Mouse (Mus musculus): Measurements from ENCODE around the gene Gja3. TPM values are rescaled to one million over a fixed set of nuclear protein-coding genes. Genes with fewer than 3 reads are reported as not detected.

Gja3 gene
- 0.18 and 0.64 TPM in 2 replicates for polyA plus RNA-seq (2016; fragmentation: Nextera tagmentation; extraction: Ambion mirVana)

DNA sequence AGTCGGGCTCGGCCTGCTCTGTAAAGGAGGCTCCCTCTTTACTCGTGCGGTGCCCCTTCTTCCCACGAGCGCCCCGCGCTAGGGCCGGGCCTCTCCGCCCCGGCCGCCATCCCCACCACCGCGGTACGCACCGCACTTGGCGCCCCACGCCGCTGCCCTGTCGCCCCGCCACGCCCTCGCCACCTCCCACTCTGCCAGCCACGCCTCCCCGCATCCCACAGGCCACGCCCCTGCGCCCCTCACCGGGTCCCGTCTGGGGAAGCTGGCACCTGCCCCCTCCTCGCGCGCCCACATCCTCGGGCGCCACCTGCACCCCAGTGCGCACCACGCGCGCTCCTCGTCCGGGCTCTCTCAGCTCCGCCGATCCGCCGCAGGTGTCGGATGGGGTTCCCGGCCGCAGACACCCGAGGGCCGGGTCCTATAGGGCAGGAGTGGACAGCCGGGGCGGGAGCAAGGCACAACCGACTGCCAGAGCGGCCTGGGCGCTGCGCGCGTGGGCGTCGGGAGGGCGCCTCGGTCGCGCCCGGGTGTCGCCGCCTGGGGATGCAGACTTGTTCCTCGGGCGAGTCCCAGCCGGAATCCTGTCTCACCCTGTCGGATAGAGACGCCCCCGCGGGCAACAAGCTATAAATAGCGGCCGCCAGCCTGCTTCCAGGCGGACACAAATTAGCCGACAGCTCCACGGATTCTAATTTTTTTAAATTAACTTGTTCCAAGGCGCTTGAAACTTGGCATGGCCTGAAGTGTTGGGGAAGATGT, at the start of gene Gja3:
Gja3 (minus strand) TSS at position 538 of the 759 bp plus-strand sequence.
- ATAC-seq (ENCODE audit: low FRiP score, low read depth) = no peak
- H3K36me3 ChIP-seq = no peaks in the 10 kb centered on the region
- 1% methylated on average over 67 of the region's 79 CpGs for WGBS

GRCm38 (mm10) chr14:57107091-57107490, 49.2 kb upstream of the Gja3 start:
- no peak for ATAC-seq (ENCODE audit: low FRiP score, low read depth)
- Histone ChIP-seq H3K9me3 (no peaks in the 10 kb centered on the region), H3K27me3 (peaks cover 64% of the 10 kb centered on the region), H3K4me2 (replicated peaks) (no peak overlapping the region), H3K4me1 (peaks cover 16% of the 10 kb centered on the region), H3K9ac (replicated peaks) (no peak overlapping the region), H3K27ac (replicated peaks) (no peak overlapping the region), H3K4me3 (no peak overlapping the region), H3K36me3 (no peaks in the 10 kb centered on the region)
- 77% methylated on average over 8 of the region's 8 CpGs for WGBS

More for the DNA sequence above, at the start of gene Gja3:
- peak within 1 kb of the TSS; percentile 45 for H3K9ac ChIP-seq (replicated peaks)
- peak within 1 kb of the TSS; percentile 54 for H3K4me3 ChIP-seq
- H3K4me1 ChIP-seq = peaks cover 12% of the 10 kb centered on the region
- no peak within 1 kb of the TSS for H3K27ac ChIP-seq (replicated peaks)
- H3K4me2 ChIP-seq (replicated peaks) = peak within 1 kb of the TSS; percentile 91
- peaks cover 41% of the 10 kb centered on the region for H3K27me3 ChIP-seq
- H3K9me3 ChIP-seq = no peaks in the 10 kb centered on the region

GRCm38 (mm10) chr14:57105721-57106120, 47.8 kb upstream of the Gja3 start:
- no peak overlapping the region for H3K9ac ChIP-seq (replicated peaks)
- WGBS = 43% methylated on average over 11 of the region's 11 CpGs
- no peak overlapping the region for H3K4me2 ChIP-seq (replicated peaks)
- peaks cover 16% of the 10 kb centered on the region for H3K4me1 ChIP-seq
- H3K27me3 ChIP-seq = peaks cover 72% of the 10 kb centered on the region
- H3K9me3 ChIP-seq = no peaks in the 10 kb centered on the region
- ATAC-seq (ENCODE audit: low FRiP score, low read depth) = no peak
- H3K4me3 ChIP-seq = no peak overlapping the region
- no peaks in the 10 kb centered on the region for H3K36me3 ChIP-seq
- H3K27ac ChIP-seq (replicated peaks) = no peak overlapping the region

- peaks cover 72% of the 10 kb centered on the region for H3K27me3 ChIP-seq
- peak overlapping the region; percentile 100 for H3K4me2 ChIP-seq (replicated peaks)
- H3K4me3 ChIP-seq = no peak overlapping the region
- no peak overlapping the region for H3K9ac ChIP-seq (replicated peaks)
- H3K9me3 ChIP-seq = no peaks in the 10 kb centered on the region
- peaks cover 16% of the 10 kb centered on the region for H3K4me1 ChIP-seq
- no peak overlapping the region for H3K27ac ChIP-seq (replicated peaks)
- no peaks in the 10 kb centered on the region for H3K36me3 ChIP-seq
- WGBS = 9% methylated on average over 14 of the region's 14 CpGs
- no peak for ATAC-seq (ENCODE audit: low FRiP score, low read depth)
Measured at GRCm38 (mm10) chr14:57105111-57105510, 47.2 kb upstream of the Gja3 start.

- Histone ChIP-seq H3K27me3 (peaks cover 72% of the 10 kb centered on the region), H3K4me3 (peak within 1 kb of the TSS; percentile 62), H3K4me1 (peaks cover 16% of the 10 kb centered on the region), H3K4me2 (replicated peaks) (peak within 1 kb of the TSS; percentile 100), H3K27ac (replicated peaks) (no peak within 1 kb of the TSS), H3K36me3 (no peaks in the 10 kb centered on the region), H3K9me3 (no peaks in the 10 kb centered on the region), H3K9ac (replicated peaks) (peak within 1 kb of the TSS; percentile 44)
- peak; percentile 65 for ATAC-seq (ENCODE audit: low FRiP score, low read depth)
- WGBS = under 1% methylated on average over 101 of the region's 101 CpGs
Measured at GRCm38 (mm10) chr14:57104106-57105023, 46.5 kb upstream of the Gja3 start, which contains the start of gene Gjb2. Gene Gjb2, minus strand, starts transcription at chr14:57104702.

DNA sequence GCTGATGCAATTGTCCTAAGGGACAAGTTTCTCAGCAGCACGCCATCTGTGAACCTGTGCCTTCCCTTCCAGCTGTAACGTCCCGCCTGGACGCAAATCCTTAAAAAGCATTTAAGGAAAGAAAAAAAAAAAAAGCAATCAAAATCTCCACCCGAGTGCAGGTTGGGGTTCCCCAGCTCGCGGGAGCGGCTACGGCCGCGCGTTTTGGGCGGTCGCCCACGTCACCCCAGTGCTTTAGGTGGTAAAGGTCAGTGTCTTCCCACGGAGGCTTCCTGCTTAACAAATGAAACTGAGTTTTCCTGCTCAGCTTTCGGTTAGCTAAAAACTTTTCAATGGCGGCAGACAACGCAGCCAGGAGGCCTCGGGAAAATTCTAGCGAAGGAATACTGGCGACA, 45.8 kb upstream of the Gja3 start:
- peaks cover 16% of the 10 kb centered on the region for H3K4me1 ChIP-seq
- peak overlapping the region; percentile 44 for H3K9ac ChIP-seq (replicated peaks)
- peak overlapping the region; percentile 62 for H3K4me3 ChIP-seq
- H3K36me3 ChIP-seq = no peaks in the 10 kb centered on the region
- H3K4me2 ChIP-seq (replicated peaks) = peak overlapping the region; percentile 100
- no peaks in the 10 kb centered on the region for H3K9me3 ChIP-seq
- no peak overlapping the region for H3K27ac ChIP-seq (replicated peaks)
- peaks cover 72% of the 10 kb centered on the region for H3K27me3 ChIP-seq
- no peak for ATAC-seq (ENCODE audit: low FRiP score, low read depth)
- under 1% methylated on average over 22 of the region's 22 CpGs for WGBS

- H3K27ac ChIP-seq (replicated peaks) = no peak overlapping the region
- no peaks in the 10 kb centered on the region for H3K36me3 ChIP-seq
- H3K4me2 ChIP-seq (replicated peaks) = no peak overlapping the region
- ATAC-seq (ENCODE audit: low FRiP score, low read depth) = no peak
- H3K9me3 ChIP-seq = no peaks in the 10 kb centered on the region
- H3K4me3 ChIP-seq = no peak overlapping the region
- peaks cover 68% of the 10 kb centered on the region for H3K27me3 ChIP-seq
- 62% methylated on average over 6 of the region's 6 CpGs for WGBS
- H3K9ac ChIP-seq (replicated peaks) = no peak overlapping the region
- H3K4me1 ChIP-seq = peaks cover 16% of the 10 kb centered on the region
Measured at GRCm38 (mm10) chr14:57103121-57103520, 45.2 kb upstream of the Gja3 start.

- H3K27me3 ChIP-seq = peaks cover 53% of the 10 kb centered on the region
- H3K27ac ChIP-seq (replicated peaks) = no peak overlapping the region
- no peak overlapping the region for H3K4me2 ChIP-seq (replicated peaks)
- no peak overlapping the region for H3K9ac ChIP-seq (replicated peaks)
- H3K4me3 ChIP-seq = no peak overlapping the region
- no peaks in the 10 kb centered on the region for H3K9me3 ChIP-seq
- ATAC-seq (ENCODE audit: low FRiP score, low read depth) = no peak
- no peaks in the 10 kb centered on the region for H3K36me3 ChIP-seq
- 86% methylated on average over 7 of the region's 7 CpGs for WGBS
- H3K4me1 ChIP-seq = peaks cover 16% of the 10 kb centered on the region
Measured at GRCm38 (mm10) chr14:57101623-57102022, 43.7 kb upstream of the Gja3 start.

DNA sequence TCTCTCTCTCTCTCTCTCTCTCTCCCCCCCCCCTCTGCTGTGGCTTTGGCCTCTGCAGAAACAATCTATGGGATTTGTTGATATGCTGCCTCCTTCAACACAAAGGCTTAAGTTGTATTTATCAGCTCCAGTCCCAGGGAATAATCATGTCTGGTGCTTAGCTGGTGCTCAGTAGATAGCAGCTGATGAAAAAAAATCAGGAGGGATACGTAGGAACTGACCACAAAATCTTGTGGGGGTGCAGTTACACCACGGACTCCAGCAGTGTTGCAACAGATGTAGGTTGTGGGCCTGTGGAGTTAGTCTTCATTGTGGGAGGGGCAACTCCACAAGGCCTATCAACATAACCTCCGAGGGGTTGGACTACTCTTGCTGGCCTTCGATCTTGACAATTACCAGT, 38.0 kb upstream of the Gja3 start:
- no peak overlapping the region for H3K4me3 ChIP-seq
- no peaks in the 10 kb centered on the region for H3K27me3 ChIP-seq
- H3K4me1 ChIP-seq = no peaks in the 10 kb centered on the region
- no peak overlapping the region for H3K4me2 ChIP-seq (replicated peaks)
- no peaks in the 10 kb centered on the region for H3K9me3 ChIP-seq
- H3K36me3 ChIP-seq = no peaks in the 10 kb centered on the region
- no peak overlapping the region for H3K9ac ChIP-seq (replicated peaks)
- no peak for ATAC-seq (ENCODE audit: low FRiP score, low read depth)
- no peak overlapping the region for H3K27ac ChIP-seq (replicated peaks)
- 86% methylated on average over 4 of the region's 4 CpGs for WGBS

DNA sequence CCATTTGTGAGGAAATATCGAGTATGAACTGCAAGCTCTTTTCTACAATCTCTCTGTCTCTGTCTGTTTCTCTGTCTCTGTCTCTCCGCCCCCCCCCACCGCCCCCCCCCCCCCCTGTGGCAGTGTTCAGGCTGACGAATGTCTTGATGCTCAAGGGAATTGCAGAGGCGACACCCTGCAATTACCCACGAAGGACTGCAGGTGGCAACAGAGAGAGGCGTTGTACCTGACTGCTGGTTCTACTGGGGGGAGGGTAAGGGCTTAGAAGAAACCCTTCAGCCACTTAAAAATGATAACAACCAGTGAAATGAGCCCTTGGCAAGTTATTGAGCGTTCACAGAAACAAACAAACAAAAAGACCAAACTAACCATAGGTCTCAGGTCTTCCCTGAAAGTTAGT, 35.1 kb upstream of the Gja3 start:
- no peak for ATAC-seq (ENCODE audit: low FRiP score, low read depth)
- no peaks in the 10 kb centered on the region for H3K36me3 ChIP-seq
- H3K4me1 ChIP-seq = no peaks in the 10 kb centered on the region
- H3K4me3 ChIP-seq = no peak overlapping the region
- H3K9me3 ChIP-seq = no peaks in the 10 kb centered on the region
- no peaks in the 10 kb centered on the region for H3K27me3 ChIP-seq
- no peak overlapping the region for H3K4me2 ChIP-seq (replicated peaks)
- no peak overlapping the region for H3K27ac ChIP-seq (replicated peaks)
- 12% methylated on average over 7 of the region's 8 CpGs for WGBS
- no peak overlapping the region for H3K9ac ChIP-seq (replicated peaks)

DNA sequence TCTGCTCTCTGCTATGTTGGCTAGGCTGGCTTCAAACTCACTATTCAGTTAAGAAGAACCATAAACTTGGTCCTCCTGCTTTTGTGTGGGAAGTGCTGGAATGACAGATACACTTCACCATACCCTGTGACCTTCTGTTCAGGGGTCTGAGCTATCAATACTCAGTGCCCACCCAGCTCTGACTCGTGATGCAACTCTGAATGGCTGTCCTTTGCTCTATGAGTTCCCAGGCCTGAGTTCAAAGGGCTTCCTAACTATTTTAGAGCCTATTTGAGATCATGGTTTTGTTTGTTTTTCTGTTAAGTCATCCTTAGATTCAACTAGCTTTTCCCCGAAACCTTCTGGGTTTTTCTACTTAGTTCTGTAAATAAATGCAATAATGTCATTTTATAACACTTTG, 32.1 kb upstream of the Gja3 start:
- H3K9me3 ChIP-seq = no peaks in the 10 kb centered on the region
- H3K4me1 ChIP-seq = no peaks in the 10 kb centered on the region
- H3K9ac ChIP-seq (replicated peaks) = no peak overlapping the region
- no peak overlapping the region for H3K4me3 ChIP-seq
- WGBS = 64% methylated on average over 2 of the region's 2 CpGs
- H3K27ac ChIP-seq (replicated peaks) = no peak overlapping the region
- H3K4me2 ChIP-seq (replicated peaks) = no peak overlapping the region
- no peaks in the 10 kb centered on the region for H3K36me3 ChIP-seq
- 0 out of 2 replicates have a peak, but pooled peaks cover 4% of the 10 kb centered on the region for H3K27me3 ChIP-seq
- no peak for ATAC-seq (ENCODE audit: low FRiP score, low read depth)

- 89% methylated on average over 7 of the region's 7 CpGs for WGBS
- H3K4me2 ChIP-seq (replicated peaks) = no peak overlapping the region
- H3K36me3 ChIP-seq = no peaks in the 10 kb centered on the region
- 0 out of 2 replicates have a peak, but pooled peaks cover 4% of the 10 kb centered on the region for H3K27me3 ChIP-seq
- no peak overlapping the region for H3K4me3 ChIP-seq
- H3K4me1 ChIP-seq = no peaks in the 10 kb centered on the region
- H3K9ac ChIP-seq (replicated peaks) = no peak overlapping the region
- H3K27ac ChIP-seq (replicated peaks) = no peak overlapping the region
- no peaks in the 10 kb centered on the region for H3K9me3 ChIP-seq
- ATAC-seq (ENCODE audit: low FRiP score, low read depth) = no peak
Measured at GRCm38 (mm10) chr14:57089107-57089506, 31.2 kb upstream of the Gja3 start.
